Mouse (Mus musculus) E14TG2a.4 (cell line): ENCODE data around the gene Lhfpl3.

Experiments
- CTCF ChIP-seq: conservative IDR thresholded peaks from 2 replicates; pipeline ENCODE4 v1.5.1; 2014; ENCODE audit warnings: low read length
- NANOG ChIP-seq: IDR thresholded peaks from 2 replicates; pipeline ENCODE4 v1.6.1; 2014; ENCODE audit warnings: borderline replicate concordance, low read length, mixed read lengths

DNA sequence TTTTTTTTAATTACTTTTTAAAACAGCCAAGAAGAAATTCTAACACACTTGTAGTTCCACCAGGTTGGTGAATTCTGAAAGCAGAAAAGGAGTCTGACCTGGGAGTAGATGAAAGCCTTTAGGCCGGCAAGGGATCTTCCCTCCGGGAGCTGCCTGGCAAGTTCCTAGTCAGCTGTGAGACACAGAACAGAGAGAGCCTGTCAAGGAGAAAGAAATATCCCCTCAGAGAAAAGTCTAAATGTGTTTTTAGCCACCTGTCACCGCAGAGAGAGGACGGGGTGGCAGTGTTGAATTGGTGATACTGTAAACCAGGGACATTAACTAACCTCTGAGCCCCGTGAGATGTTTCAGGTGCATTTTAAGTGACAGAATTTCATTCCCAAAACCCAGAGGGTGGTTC lies 467.2 kb downstream of the Lhfpl3 start:
- TF ChIP-seq CTCF: no peak
- no peak for TF ChIP-seq NANOG
